Mouse (Mus musculus) olfactory bulb, adult 2 months (tissue): ENCODE measurements around the gene Smu1. TPM values are rescaled to one million over a fixed set of nuclear protein-coding genes. Genes with fewer than 3 reads are reported as not detected.
A peak's percentile ranks its signal among the peaks of the same experiment; 100 is the strongest.

Experiments
- H3K27ac ChIP-seq: fragments of 200-500 bp; 2 replicates; pipeline ENCODE4 v1.5.1; 2012; ENCODE audit warnings: low read depth, low read length; ENCODE audit not compliant: insufficient read depth
- H3K4me1 ChIP-seq: fragments of 200-500 bp; 2 replicates; pipeline ENCODE4 v1.6.1; 2012; ENCODE audit warnings: low read length; ENCODE audit not compliant: control insufficient read depth, insufficient read depth
- H3K4me3 ChIP-seq: fragments of 200-500 bp; 2 replicates; pipeline ENCODE4 v1.5.1; 2012; ENCODE audit warnings: mild to moderate bottlenecking, low read depth, low read length, moderate library complexity; ENCODE audit not compliant: insufficient read depth
- CTCF ChIP-seq: fragments of 200-500 bp; IDR thresholded peaks from 2 replicates; pipeline ENCODE4 v1.5.1; 2012; ENCODE audit warnings: low read depth, mild to moderate bottlenecking, low read length, moderate library complexity; ENCODE audit not compliant: insufficient read depth
- POLR2A ChIP-seq: fragments of 200-500 bp; IDR thresholded peaks from 2 replicates; pipeline ENCODE4 v1.6.1; 2012; ENCODE audit warnings: mild to moderate bottlenecking, low read depth, low read length, moderate library complexity; ENCODE audit not compliant: insufficient read depth
- WGBS: fragments of 180-500 bp; shearing (Covaris S2); methylation state at CpG from one replicate; pipeline ENCODE4 v1.1.7; 2018; 5-methylcytosine and 5-hydroxymethylcytosine counted together
- polyA plus RNA-seq: library from polyadenylated mRNA; stranded (reverse); fragments of >200 nt; gene quantifications from 2 replicates; pipeline ENCODE4 v1.2.4, GENCODE M21; 2012; ENCODE audit warnings: low replicate concordance; ENCODE audit not compliant: missing spikeins, insufficient read depth, insufficient read length

The Smu1 gene
- polyA plus RNA-seq, 1 experiment, result not detected

DNA sequence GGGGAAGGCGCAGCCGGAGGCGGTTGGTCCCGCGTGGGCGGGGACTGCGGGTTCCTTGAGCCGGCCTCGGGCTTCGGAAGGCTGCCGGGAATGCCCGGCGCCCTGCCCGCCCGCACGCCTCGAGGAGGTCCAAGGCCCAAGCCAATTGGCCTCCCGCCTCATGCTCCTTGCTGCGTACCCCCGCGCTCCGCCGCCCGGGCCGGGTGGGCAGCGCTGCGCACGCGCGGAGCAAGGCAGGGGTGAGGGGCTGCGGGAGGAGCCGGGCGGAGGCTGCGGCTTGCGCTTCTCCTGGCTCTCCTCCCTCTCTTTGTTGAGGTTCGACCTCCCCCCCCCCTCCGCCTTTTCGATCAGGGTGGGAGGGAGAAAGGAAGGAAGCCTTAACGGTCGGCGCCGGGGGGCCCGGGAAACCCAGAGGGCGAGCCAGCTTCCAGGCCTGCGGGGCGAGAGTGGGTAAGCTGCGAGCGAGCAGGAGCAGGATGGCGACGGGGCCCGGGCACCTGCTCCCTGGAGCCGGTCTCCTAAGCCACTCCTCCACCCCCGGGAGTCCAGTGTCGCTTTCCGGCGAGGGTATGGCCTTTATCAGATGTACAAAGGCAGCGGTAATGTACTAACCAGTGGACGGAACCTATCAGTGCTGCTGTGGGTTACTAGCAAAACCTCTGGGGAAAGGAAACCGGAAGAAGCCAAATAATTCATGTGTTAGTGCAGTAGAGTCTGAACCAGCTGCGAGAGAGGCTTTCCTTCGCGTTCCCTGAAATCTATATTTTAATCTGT, 34.8 kb downstream of the Smu1 start:
- under 1% methylated on average over 57 of the region's 62 CpGs for WGBS
- peaks cover 4% of the 10 kb centered on the region for H3K4me1 ChIP-seq
- H3K27ac ChIP-seq, result peak overlapping the region; percentile 97
- peak; percentile 69; the same call in 1 of the 2 replicates for TF ChIP-seq POLR2A
- no peak for TF ChIP-seq CTCF
- peak overlapping the region; percentile 65 for H3K4me3 ChIP-seq

GRCm38 (mm10) chr4:40722011-40722666, 35.6 kb downstream of the Smu1 start, which contains the start of gene Dnaja1:
Gene Dnaja1 (plus strand): TSS chr4:40722150.
- Histone ChIP-seq H3K27ac (peak within 1 kb of the TSS; percentile 98), H3K4me1 (peaks cover 4% of the 10 kb centered on the region), H3K4me3 (peak within 1 kb of the TSS; percentile 65)
- under 1% methylated on average over 54 of the region's 54 CpGs for WGBS
- TF ChIP-seq CTCF (no peak), POLR2A (peak; percentile 77; the same call in 1 of the 2 replicates)

GRCm38 (mm10) chr4:40720910-40721309, 36.8 kb downstream of the Smu1 start:
- TF ChIP-seq POLR2A, result no peak
- TF ChIP-seq CTCF, result no peak
- no peak overlapping the region for H3K4me3 ChIP-seq
- 96% methylated on average over 8 of the region's 8 CpGs for WGBS
- peaks cover 4% of the 10 kb centered on the region for H3K4me1 ChIP-seq
- peak overlapping the region; percentile 38; the same call in 1 of the 2 replicates for H3K27ac ChIP-seq

- H3K4me3 ChIP-seq, result no peak overlapping the region
- TF ChIP-seq CTCF (no peak), POLR2A (no peak)
- H3K27ac ChIP-seq, result no peak overlapping the region
- 78% methylated on average over 3 of the region's 3 CpGs for WGBS
- H3K4me1 ChIP-seq, result peaks cover 4% of the 10 kb centered on the region
Observed at GRCm38 (mm10) chr4:40717141-40717540, 40.6 kb downstream of the Smu1 start.

DNA sequence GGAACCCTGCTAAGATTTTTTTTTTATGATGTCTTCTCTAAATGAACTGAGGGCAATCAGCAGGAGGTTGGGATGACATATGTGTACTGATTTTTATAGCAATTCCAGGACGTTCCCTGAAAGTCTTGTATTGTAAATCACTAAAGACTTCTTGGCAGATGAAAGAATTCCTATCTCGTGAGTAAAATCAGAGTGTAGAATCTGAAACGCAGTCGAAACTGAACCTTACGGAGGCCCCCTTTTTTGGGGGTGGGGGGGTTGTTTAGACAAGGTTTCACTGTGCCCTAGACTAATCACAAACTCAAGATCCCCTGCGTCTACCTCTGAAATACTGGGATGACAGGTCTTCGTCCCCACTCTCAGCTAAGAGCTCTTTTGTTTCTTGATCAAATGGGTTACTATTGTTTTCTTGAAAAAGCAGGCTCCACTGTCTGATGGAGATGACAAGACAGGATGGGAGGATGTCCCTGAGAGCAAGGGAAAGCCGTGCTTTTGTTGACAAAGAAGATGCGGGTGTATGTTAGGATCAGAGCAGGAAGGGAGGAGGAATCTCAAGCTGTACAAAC, 53.9 kb downstream of the Smu1 start:
- Histone ChIP-seq H3K4me1 (0 out of 2 replicates have a peak, but pooled peaks cover 2% of the 10 kb centered on the region), H3K27ac (peak overlapping the region; percentile 95), H3K4me3 (no peak overlapping the region)
- TF ChIP-seq CTCF (no peak), POLR2A (no peak)
- 12% methylated on average over 9 of the region's 9 CpGs for WGBS

- WGBS, result under 1% methylated on average over 42 of the region's 42 CpGs
- TF ChIP-seq CTCF (no peak), POLR2A (peak; percentile 83)
Observed at GRCm38 (mm10) chr4:40702797-40703709, 54.7 kb downstream of the Smu1 start, which contains the start of gene Aptx. Gene Aptx (minus strand): TSS chr4:40703194.

DNA sequence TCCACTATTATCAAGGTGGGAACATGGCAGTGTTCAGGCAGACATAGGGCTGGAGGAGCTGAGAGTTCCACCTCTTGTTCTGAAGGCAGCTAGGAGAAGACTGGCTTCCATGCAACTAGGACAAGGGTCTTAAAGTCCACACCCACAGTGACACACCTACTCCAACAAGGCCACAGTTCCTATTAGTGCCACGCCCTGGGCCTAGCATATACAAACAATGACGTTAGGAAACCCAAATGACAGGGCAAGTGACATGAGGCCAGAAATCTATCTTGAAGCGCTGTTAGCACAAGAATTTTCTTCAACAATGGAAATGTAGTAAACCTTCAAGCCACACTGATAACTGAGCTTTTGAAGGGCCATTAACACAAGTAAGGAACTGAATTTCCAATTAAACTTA, 55.9 kb downstream of the Smu1 start:
- Histone ChIP-seq H3K4me1 (0 out of 2 replicates have a peak, but pooled peaks cover 2% of the 10 kb centered on the region), H3K27ac (no peak overlapping the region), H3K4me3 (no peak overlapping the region)
- no peak for TF ChIP-seq CTCF
- TF ChIP-seq POLR2A, result no peak
- WGBS, result 83% methylated on average over 3 of the region's 3 CpGs

More at GRCm38 (mm10) chr4:40702797-40703709, 54.7 kb downstream of the Smu1 start, which contains the start of gene Aptx:
- H3K4me1 ChIP-seq, result 0 out of 2 replicates have a peak, but pooled peaks cover 2% of the 10 kb centered on the region
- H3K4me3 ChIP-seq, result peak within 1 kb of the TSS; percentile 58
- peak within 1 kb of the TSS; percentile 95 for H3K27ac ChIP-seq

DNA sequence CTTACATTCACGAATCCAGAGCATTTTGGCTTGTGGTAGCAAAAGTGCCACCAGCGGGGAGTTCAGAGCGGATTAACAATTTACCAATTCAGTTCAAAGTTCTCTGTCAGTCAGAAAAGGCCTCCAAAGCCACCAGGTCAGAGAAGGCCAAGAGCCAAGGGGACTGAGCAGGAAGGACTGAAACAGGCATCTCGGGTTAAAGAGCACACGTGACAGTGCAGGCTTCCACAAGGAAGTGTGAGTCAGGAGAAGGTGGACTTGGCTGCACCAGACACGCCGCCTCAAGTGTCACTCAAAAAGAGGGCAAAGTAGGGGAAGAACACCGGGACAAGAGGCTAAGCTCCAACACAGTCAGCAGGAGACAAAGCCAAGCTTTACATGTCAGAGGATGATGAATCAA, 57.5 kb downstream of the Smu1 start:
- Histone ChIP-seq H3K4me3 (no peak overlapping the region), H3K4me1 (0 out of 2 replicates have a peak, but pooled peaks cover 2% of the 10 kb centered on the region), H3K27ac (no peak overlapping the region)
- TF ChIP-seq POLR2A (no peak), CTCF (no peak)
- 79% methylated on average over 8 of the region's 8 CpGs for WGBS

GRCm38 (mm10) chr4:40697059-40697458, 60.7 kb downstream of the Smu1 start:
- H3K4me1 ChIP-seq, result no peaks in the 10 kb centered on the region
- 85% methylated on average over 7 of the region's 7 CpGs for WGBS
- no peak overlapping the region for H3K4me3 ChIP-seq
- no peak overlapping the region for H3K27ac ChIP-seq
- TF ChIP-seq CTCF, result no peak
